Mouse (Mus musculus): ENCODE measurements around the gene Prrx2. TPM values are rescaled to one million over a fixed set of nuclear protein-coding genes. Genes with fewer than 3 reads are reported as not detected.

Prrx2 gene
- 1 to 10 TPM; 2.9 to 5.0 TPM for total RNA-seq (2021)
- long read RNA-seq, experiment 1 = 0 reads
- long read RNA-seq, experiment 2, partial matches to known transcripts = 0 of 5 reads
- long read RNA-seq, experiment 2, other reads (novel, unspliced or antisense) = 2 of 5 reads

DNA sequence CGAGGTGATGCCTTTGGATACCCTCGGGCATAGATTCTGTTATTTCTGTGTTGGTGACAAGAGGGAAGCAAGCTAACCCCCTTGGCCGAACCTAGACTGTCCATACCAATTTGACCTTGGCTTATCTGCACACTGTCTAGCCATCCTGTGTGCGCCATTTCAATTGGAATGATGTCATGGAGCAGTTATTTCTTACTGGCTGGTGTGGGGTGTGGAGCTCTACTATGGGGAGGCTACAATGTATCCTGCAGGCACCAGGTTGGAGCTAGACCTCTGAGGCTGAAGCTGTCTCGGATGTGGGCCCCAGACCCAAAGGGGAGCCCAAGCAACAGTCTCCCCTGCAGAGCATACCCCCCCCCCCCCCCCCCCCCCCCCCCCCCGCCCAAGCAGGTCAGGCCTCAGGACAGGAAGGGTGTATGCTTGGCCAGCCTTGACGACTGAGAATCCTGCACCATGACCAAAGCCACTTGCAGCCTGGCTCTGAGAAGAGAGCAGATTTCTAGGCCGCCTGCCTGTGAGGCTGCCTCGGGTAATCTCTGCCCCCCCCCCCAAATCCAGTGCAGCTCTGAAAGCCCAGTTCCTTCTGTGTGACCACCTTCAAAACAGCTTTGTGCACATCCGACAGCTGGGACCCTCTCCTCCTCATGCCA is at the start of gene Prrx2:
Gene Prrx2, plus strand, starts transcription at position 600 of the 650 bp plus-strand sequence.
- DNase-seq (ENCODE audit: low spot score in 2 of 2) = no peak

- no peak for DNase-seq (ENCODE audit: low spot score in 2 of 2)
These were observed 47.3 kb upstream of the Prrx2 start for GRCm38 (mm10) chr2:30787466-30787865.

- DNase-seq (ENCODE audit: low spot score in 2 of 2) = no peak
These were observed 42.7 kb upstream of the Prrx2 start for GRCm38 (mm10) chr2:30792061-30792460.

- DNase-seq (ENCODE audit: low spot score in 2 of 2) = peak; percentile 97 to 99
These were observed 40.3 kb upstream of the Prrx2 start for GRCm38 (mm10) chr2:30794179-30795108.

- DNase-seq (ENCODE audit: low spot score in 2 of 2) = no peak
These were observed 39.4 kb upstream of the Prrx2 start for GRCm38 (mm10) chr2:30795271-30795888.

DNA sequence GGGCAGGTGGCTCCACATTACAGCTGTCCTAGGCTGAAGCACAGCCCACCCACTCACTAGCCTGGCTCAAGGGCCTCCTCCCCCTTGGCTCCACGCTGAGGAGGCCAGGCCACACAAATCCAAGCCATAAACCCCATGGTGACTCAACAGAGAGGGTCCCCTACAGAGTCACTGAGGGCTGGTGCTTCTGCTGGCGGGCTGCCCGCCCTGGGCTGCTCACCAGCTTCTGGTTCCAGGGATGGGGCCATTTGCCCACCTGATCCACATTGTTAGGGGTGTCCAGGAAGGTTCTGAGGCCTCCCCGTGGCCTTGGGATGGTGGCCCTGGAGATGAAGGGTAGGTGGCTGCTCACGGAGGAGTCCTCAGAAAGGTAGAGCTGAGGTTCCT is 38.9 kb upstream of the Prrx2 start:
- no peak for DNase-seq (ENCODE audit: low spot score in 2 of 2)

DNA sequence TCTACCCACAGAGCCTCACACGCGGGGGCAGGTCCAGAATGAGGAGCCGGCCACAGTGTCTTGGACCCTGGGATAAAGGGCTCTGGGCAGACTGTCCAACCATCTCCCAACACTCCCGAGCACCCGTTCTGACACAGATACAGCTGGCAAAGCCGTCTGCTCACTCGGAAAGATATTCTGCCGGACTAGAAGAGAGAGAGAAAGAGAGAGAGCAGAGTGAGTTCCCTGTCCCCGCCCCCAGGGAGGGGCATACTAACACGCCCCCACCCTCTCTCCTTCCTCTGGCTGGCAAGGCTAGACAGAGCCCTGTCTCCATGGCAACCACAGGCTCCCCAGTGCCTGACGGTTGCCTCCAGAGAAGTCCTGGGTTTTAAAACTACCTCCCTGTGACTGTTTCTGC is 38.4 kb upstream of the Prrx2 start:
- DNase-seq (ENCODE audit: low spot score in 2 of 2) = peak; percentile 73 to 93

DNA sequence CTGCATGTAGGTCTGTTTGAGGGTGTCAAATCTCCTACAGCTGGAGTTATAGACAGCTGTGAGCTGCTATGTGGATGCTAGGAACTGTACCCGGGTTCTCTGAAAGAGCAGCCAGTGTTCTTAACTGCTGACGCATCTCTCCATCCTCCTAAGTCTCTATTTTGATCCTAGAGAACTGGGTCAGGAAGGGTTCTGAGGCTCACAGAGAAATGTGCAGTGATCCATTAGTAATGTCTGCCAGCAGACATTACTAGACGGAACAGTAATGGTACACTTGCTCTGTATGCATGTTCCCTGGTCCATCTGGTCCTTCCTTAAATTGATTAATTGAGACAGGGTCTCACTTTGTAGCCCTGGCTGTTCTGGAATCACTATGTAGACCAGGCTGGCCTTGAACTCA is 35.3 kb upstream of the Prrx2 start:
- no peak for DNase-seq (ENCODE audit: low spot score in 2 of 2)

GRCm38 (mm10) chr2:30800671-30801066 is 34.1 kb upstream of the Prrx2 start:
- no peak for DNase-seq (ENCODE audit: low spot score in 2 of 2)

DNA sequence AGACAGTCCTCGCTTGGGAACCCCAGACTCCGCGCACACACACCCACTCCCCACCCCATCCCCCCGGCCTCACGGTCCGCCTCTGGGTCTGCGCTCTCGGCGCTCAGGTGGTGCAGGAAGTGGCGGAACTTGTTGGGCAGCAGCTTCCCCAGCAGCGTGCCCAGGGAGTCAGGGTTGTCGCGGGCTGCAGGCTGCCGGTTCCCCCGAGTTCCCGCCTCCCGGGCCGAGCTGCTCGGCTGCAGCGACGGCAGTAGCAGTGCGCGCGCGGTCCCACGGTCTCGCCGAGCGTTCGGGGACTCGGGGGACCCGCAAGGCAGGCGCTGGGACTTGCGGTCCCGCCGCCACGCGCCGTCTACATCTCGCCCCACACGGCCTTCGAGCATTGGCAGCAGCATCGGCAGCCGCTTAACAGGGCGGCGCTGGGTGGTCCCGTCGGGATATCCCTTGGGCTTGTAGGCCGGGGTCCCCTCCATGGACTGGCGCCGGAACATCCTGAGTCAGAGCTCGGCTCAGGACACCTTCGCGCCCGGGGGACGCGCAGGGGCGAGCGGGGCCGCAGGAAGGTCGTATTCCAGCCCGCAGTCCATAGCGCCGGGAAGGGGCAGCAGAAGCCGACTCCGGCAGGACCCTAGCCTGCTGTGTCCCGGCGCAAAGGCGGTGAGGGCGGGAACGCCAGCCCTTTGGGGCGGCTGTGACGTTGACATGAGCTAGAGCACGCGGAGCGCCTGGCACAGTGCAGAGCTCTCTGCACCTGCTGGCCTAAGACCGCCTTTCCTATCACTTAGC is 33.5 kb upstream of the Prrx2 start:
- DNase-seq (ENCODE audit: low spot score in 2 of 2) = no peak

GRCm38 (mm10) chr2:30803604-30804003 is 31.2 kb upstream of the Prrx2 start, which contains the start of gene 1700001O22Rik:
Gene 1700001O22Rik (minus strand): TSS chr2:30803661.
- no peak for DNase-seq (ENCODE audit: low spot score in 2 of 2)

- DNase-seq (ENCODE audit: low spot score in 2 of 2) = no peak
These were observed 28.8 kb upstream of the Prrx2 start for GRCm38 (mm10) chr2:30805983-30806382.

DNA sequence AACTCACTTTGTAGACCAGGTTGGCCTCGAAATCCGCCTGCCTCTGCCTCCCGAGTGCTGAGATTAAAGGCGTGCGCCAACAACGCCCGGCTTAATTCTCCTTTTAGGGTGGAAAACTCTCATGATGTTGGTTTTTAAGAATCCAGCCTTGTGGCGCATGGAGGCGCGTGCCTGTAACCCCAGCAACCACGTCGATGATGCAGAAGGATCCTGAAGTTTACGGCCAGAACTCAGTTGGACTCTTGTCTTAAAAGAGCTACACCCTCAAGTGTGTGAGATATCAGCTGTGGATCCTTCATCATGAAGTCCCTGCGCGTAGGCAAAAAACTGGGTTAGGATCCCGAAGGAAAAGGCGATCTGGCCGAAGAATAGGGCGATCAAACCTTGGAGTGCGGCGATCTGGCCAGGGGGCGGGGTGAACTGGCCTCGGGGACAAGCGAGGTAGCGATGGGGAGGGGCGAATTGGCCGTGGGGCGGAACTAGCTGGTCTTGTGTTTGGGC is 27.6 kb upstream of the Prrx2 start:
- no peak for DNase-seq (ENCODE audit: low spot score in 2 of 2)

GRCm38 (mm10) chr2:30807648-30808295 is 27.0 kb upstream of the Prrx2 start, which contains the start of gene Ntmt1:
Gene Ntmt1 (plus strand): TSS chr2:30807826.
- peak; percentile 96 to 99 for DNase-seq (ENCODE audit: low spot score in 2 of 2)

GRCm38 (mm10) chr2:30808296-30808655 is 26.5 kb upstream of the Prrx2 start:
- no peak for DNase-seq (ENCODE audit: low spot score in 2 of 2)

GRCm38 (mm10) chr2:30809503-30809902 is 25.3 kb upstream of the Prrx2 start:
- no peak for DNase-seq (ENCODE audit: low spot score in 2 of 2)

DNA sequence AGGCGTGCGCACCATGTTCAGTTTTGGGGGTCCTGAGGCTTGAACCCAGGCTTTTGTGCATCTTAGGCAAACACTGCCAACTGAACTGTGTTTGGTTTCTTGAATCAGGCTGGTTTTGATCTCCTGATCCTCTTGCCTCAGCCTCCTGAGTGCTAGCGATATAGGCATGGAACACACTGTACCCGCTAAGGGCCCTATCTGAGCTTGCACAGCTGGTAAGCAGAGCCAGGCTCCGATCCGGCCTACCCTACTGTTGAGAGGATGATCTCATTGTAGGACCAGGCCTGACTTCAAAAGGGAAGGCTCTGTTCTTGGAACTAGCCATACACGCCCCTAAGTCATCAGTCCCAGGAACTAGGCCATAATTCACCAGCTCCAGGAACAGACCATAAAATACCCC is 24.2 kb upstream of the Prrx2 start:
- DNase-seq (ENCODE audit: low spot score in 2 of 2) = no peak

GRCm38 (mm10) chr2:30816383-30816782 is 18.4 kb upstream of the Prrx2 start:
- DNase-seq (ENCODE audit: low spot score in 2 of 2) = no peak

GRCm38 (mm10) chr2:30819873-30820272 is 14.9 kb upstream of the Prrx2 start:
- no peak for DNase-seq (ENCODE audit: low spot score in 2 of 2)

DNA sequence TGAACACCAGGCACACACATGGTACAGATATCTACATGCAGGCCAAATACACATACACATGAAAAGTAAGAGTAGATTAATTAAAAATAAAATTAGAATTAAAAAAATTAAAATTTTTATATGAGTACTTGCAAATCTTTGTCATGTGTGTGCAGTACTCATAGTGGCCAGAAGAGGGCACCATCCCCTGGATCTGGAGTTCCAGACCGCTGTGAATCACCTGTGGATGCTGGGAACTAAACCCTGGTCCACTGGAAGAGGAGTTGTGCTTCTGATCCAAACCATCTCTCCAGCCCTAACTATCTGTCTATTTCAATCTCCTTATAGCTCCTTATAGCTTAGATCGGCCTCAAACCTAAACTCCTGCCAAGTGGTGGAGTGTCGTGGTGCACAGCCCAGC is 13.7 kb upstream of the Prrx2 start:
- no peak for DNase-seq (ENCODE audit: low spot score in 2 of 2)
